Mouse (Mus musculus): ENCODE results near the gene Olfr1357. TPM values are rescaled to one million over a fixed set of nuclear protein-coding genes. Genes with fewer than 3 reads are reported as not detected.
"Not testable (repeated sequence)": the region's sequence is repeated elsewhere in the genome, so short reads cannot be mapped to it uniquely, and the experiment has no call there.

Olfr1357 gene
- not detected in 2 replicates for total RNA-seq (2014; fragmentation: Nextera tagmentation)
- total RNA-seq (2017) = 0.16 and 0.29 TPM in 2 replicates
- polyA plus RNA-seq (2012) = not detected in 2 replicates

GRCm38 (mm10) chr10:78617974-78618373, at the start of gene Olfr1357:
Gene Olfr1357, minus strand, starts transcription at chr10:78618074.
- no peak for TF ChIP-seq CTCF (IDR thresholded peaks at IDR 0.05; ENCODE audit: low read depth, low read length)
- no peak for TF ChIP-seq GATA1 (IDR thresholded peaks at IDR 0.05; ENCODE audit: borderline replicate concordance, low read length)
- no peak for TF ChIP-seq TAL1 (conservative IDR thresholded peaks at IDR 0.05; ENCODE audit: low read depth, low read length)
- no peak for TF ChIP-seq POLR2AphosphoS5 (IDR thresholded peaks at IDR 0.05; ENCODE audit: insufficient replicate concordance, low read depth, low read length)
- TF ChIP-seq GATA2 (IDR thresholded peaks at IDR 0.05; ENCODE audit: borderline replicate concordance, low read depth, low read length) = no peak
- ATAC-seq (ENCODE audit: extremely low read depth, insufficient number of reproducible peaks, low FRiP score, poor library complexity, severe bottlenecking) (no peak), DNase-seq (ENCODE audit: low spot score) (no peak)
- Histone ChIP-seq H3K36me3 (replicated peaks) (no peaks in the 10 kb centered on the region), H3K9me3 (replicated peaks) (no peaks in the 10 kb centered on the region), H3K4me1 (ENCODE audit: insufficient read depth, low read depth, low read length) (no peaks in the 10 kb centered on the region), H3K27me3 (ENCODE audit: insufficient read depth, low read length) (no peaks in the 10 kb centered on the region), H3K4me3 (ENCODE audit: low read depth, low read length) (no peak within 1 kb of the TSS)

GRCm38 (mm10) chr10:78666696-78667095, 48.8 kb upstream of the Olfr1357 start:
- not testable (repeated sequence) for H3K9me3 ChIP-seq (replicated peaks); H3K4me1 ChIP-seq (ENCODE audit: insufficient read depth, low read depth, low read length); H3K4me3 ChIP-seq (ENCODE audit: low read depth, low read length); ATAC-seq (ENCODE audit: extremely low read depth, insufficient number of reproducible peaks, low FRiP score, poor library complexity, severe bottlenecking); H3K36me3 ChIP-seq (replicated peaks); H3K27me3 ChIP-seq (ENCODE audit: insufficient read depth, low read length); DNase-seq (ENCODE audit: low spot score)

GRCm38 (mm10) chr10:78664546-78664945, 46.7 kb upstream of the Olfr1357 start:
- H3K9me3 ChIP-seq (replicated peaks) = no peaks in the 10 kb centered on the region
- no peak for TF ChIP-seq GATA2 (IDR thresholded peaks at IDR 0.05; ENCODE audit: borderline replicate concordance, low read depth, low read length)
- no peak for TF ChIP-seq CTCF (IDR thresholded peaks at IDR 0.05; ENCODE audit: low read depth, low read length)
- no peak for TF ChIP-seq TAL1 (conservative IDR thresholded peaks at IDR 0.05; ENCODE audit: low read depth, low read length)
- TF ChIP-seq GATA1 (IDR thresholded peaks at IDR 0.05; ENCODE audit: borderline replicate concordance, low read length) = no peak
- no peak for TF ChIP-seq POLR2AphosphoS5 (IDR thresholded peaks at IDR 0.05; ENCODE audit: insufficient replicate concordance, low read depth, low read length)
- no peaks in the 10 kb centered on the region for H3K27me3 ChIP-seq (ENCODE audit: insufficient read depth, low read length)
- no peaks in the 10 kb centered on the region for H3K4me1 ChIP-seq (ENCODE audit: insufficient read depth, low read depth, low read length)
- ATAC-seq (ENCODE audit: extremely low read depth, insufficient number of reproducible peaks, low FRiP score, poor library complexity, severe bottlenecking) = no peak
- no peak for DNase-seq (ENCODE audit: low spot score)
- H3K4me3 ChIP-seq (ENCODE audit: low read depth, low read length) = no peak overlapping the region
- H3K36me3 ChIP-seq (replicated peaks) = no peaks in the 10 kb centered on the region

- H3K36me3 ChIP-seq (replicated peaks) = no peaks in the 10 kb centered on the region
- TF ChIP-seq CTCF (IDR thresholded peaks at IDR 0.05; ENCODE audit: low read depth, low read length) = no peak
- no peak for TF ChIP-seq GATA2 (IDR thresholded peaks at IDR 0.05; ENCODE audit: borderline replicate concordance, low read depth, low read length)
- TF ChIP-seq GATA1 (IDR thresholded peaks at IDR 0.05; ENCODE audit: borderline replicate concordance, low read length) = no peak
- TF ChIP-seq POLR2AphosphoS5 (IDR thresholded peaks at IDR 0.05; ENCODE audit: insufficient replicate concordance, low read depth, low read length) = no peak
- TF ChIP-seq TAL1 (conservative IDR thresholded peaks at IDR 0.05; ENCODE audit: low read depth, low read length) = no peak
- H3K4me1 ChIP-seq (ENCODE audit: insufficient read depth, low read depth, low read length) = no peaks in the 10 kb centered on the region
- no peak for DNase-seq (ENCODE audit: low spot score)
- ATAC-seq (ENCODE audit: extremely low read depth, insufficient number of reproducible peaks, low FRiP score, poor library complexity, severe bottlenecking) = no peak
- H3K9me3 ChIP-seq (replicated peaks) = no peaks in the 10 kb centered on the region
- H3K4me3 ChIP-seq (ENCODE audit: low read depth, low read length) = no peak overlapping the region
- H3K27me3 ChIP-seq (ENCODE audit: insufficient read depth, low read length) = no peaks in the 10 kb centered on the region
Measured at GRCm38 (mm10) chr10:78661198-78661597, 43.3 kb upstream of the Olfr1357 start.

- TF ChIP-seq CTCF (IDR thresholded peaks at IDR 0.05; ENCODE audit: low read depth, low read length) = no peak
- no peak for TF ChIP-seq TAL1 (conservative IDR thresholded peaks at IDR 0.05; ENCODE audit: low read depth, low read length)
- TF ChIP-seq GATA2 (IDR thresholded peaks at IDR 0.05; ENCODE audit: borderline replicate concordance, low read depth, low read length) = no peak
- TF ChIP-seq GATA1 (IDR thresholded peaks at IDR 0.05; ENCODE audit: borderline replicate concordance, low read length) = no peak
- no peak for TF ChIP-seq POLR2AphosphoS5 (IDR thresholded peaks at IDR 0.05; ENCODE audit: insufficient replicate concordance, low read depth, low read length)
- DNase-seq (ENCODE audit: low spot score) (no peak), ATAC-seq (ENCODE audit: extremely low read depth, insufficient number of reproducible peaks, low FRiP score, poor library complexity, severe bottlenecking) (no peak)
- no peaks in the 10 kb centered on the region for H3K27me3 ChIP-seq (ENCODE audit: insufficient read depth, low read length)
- no peaks in the 10 kb centered on the region for H3K4me1 ChIP-seq (ENCODE audit: insufficient read depth, low read depth, low read length)
- no peaks in the 10 kb centered on the region for H3K9me3 ChIP-seq (replicated peaks)
- no peak overlapping the region for H3K4me3 ChIP-seq (ENCODE audit: low read depth, low read length)
- H3K36me3 ChIP-seq (replicated peaks) = no peaks in the 10 kb centered on the region
Measured at GRCm38 (mm10) chr10:78632311-78632710, 14.4 kb upstream of the Olfr1357 start.

- Histone ChIP-seq H3K9me3 (replicated peaks) (no peaks in the 10 kb centered on the region), H3K27me3 (ENCODE audit: insufficient read depth, low read length) (no peaks in the 10 kb centered on the region), H3K36me3 (replicated peaks) (no peaks in the 10 kb centered on the region), H3K4me3 (ENCODE audit: low read depth, low read length) (no peak overlapping the region), H3K4me1 (ENCODE audit: insufficient read depth, low read depth, low read length) (no peaks in the 10 kb centered on the region)
- no peak for ATAC-seq (ENCODE audit: extremely low read depth, insufficient number of reproducible peaks, low FRiP score, poor library complexity, severe bottlenecking)
- DNase-seq (ENCODE audit: low spot score) = no peak
- TF ChIP-seq CTCF (IDR thresholded peaks at IDR 0.05; ENCODE audit: low read depth, low read length) = no peak
- no peak for TF ChIP-seq GATA2 (IDR thresholded peaks at IDR 0.05; ENCODE audit: borderline replicate concordance, low read depth, low read length)
- no peak for TF ChIP-seq POLR2AphosphoS5 (IDR thresholded peaks at IDR 0.05; ENCODE audit: insufficient replicate concordance, low read depth, low read length)
- no peak for TF ChIP-seq TAL1 (conservative IDR thresholded peaks at IDR 0.05; ENCODE audit: low read depth, low read length)
- TF ChIP-seq GATA1 (IDR thresholded peaks at IDR 0.05; ENCODE audit: borderline replicate concordance, low read length) = no peak
Measured at GRCm38 (mm10) chr10:78630194-78630593, 12.3 kb upstream of the Olfr1357 start.

GRCm38 (mm10) chr10:78623143-78623542, 5.3 kb upstream of the Olfr1357 start:
- not testable (repeated sequence) for H3K27me3 ChIP-seq (ENCODE audit: insufficient read depth, low read length); H3K36me3 ChIP-seq (replicated peaks); ATAC-seq (ENCODE audit: extremely low read depth, insufficient number of reproducible peaks, low FRiP score, poor library complexity, severe bottlenecking); DNase-seq (ENCODE audit: low spot score); H3K4me1 ChIP-seq (ENCODE audit: insufficient read depth, low read depth, low read length); H3K4me3 ChIP-seq (ENCODE audit: low read depth, low read length); H3K9me3 ChIP-seq (replicated peaks)

All from G1E (cell line).